Mouse (Mus musculus) gastrocnemius, postnatal 10 days (tissue): ENCODE measurements around the gene Spty2d1. TPM values are rescaled to one million over a fixed set of nuclear protein-coding genes. Genes with fewer than 3 reads are reported as not detected.
"Not testable (repeated sequence)": the region's sequence is repeated elsewhere in the genome, so short reads cannot be mapped to it uniquely, and the experiment has no call there.

Experiments used
- DNase-seq: peaks from one replicate; pipeline ENCODE4 v3.0.0; 2021; ENCODE audit warnings: mixed read lengths
- long read RNA-seq, 2 experiments: library from polyadenylated mRNA; stranded (forward); transcript quantifications; one replicate each; pipeline ENCODE4 v2.0.0; 2021
- total RNA-seq, 2 experiments: library from RNA; stranded (reverse); gene quantifications; 2 replicates each; pipeline ENCODE4 v1.2.3; 2021

Gene Spty2d1
- total RNA-seq = 10 to 100 TPM in 1 of 2 experiments, 1 to 10 TPM in 1; 9.9 to 13.1 TPM
- long read RNA-seq, experiment 1, full-length matches to known transcripts = 1 of 3 reads
- long read RNA-seq, experiment 1, partial matches to known transcripts = 1 of 3 reads
- long read RNA-seq, experiment 1, other reads (novel, unspliced or antisense) = 1 of 3 reads
- long read RNA-seq, experiment 2, full-length matches to known transcripts = 1 of 1 reads
- long read RNA-seq, experiment 2, partial matches to known transcripts = 0 of 1 reads
- long read RNA-seq, experiment 2, other reads (novel, unspliced or antisense) = 0 of 1 reads

DNA sequence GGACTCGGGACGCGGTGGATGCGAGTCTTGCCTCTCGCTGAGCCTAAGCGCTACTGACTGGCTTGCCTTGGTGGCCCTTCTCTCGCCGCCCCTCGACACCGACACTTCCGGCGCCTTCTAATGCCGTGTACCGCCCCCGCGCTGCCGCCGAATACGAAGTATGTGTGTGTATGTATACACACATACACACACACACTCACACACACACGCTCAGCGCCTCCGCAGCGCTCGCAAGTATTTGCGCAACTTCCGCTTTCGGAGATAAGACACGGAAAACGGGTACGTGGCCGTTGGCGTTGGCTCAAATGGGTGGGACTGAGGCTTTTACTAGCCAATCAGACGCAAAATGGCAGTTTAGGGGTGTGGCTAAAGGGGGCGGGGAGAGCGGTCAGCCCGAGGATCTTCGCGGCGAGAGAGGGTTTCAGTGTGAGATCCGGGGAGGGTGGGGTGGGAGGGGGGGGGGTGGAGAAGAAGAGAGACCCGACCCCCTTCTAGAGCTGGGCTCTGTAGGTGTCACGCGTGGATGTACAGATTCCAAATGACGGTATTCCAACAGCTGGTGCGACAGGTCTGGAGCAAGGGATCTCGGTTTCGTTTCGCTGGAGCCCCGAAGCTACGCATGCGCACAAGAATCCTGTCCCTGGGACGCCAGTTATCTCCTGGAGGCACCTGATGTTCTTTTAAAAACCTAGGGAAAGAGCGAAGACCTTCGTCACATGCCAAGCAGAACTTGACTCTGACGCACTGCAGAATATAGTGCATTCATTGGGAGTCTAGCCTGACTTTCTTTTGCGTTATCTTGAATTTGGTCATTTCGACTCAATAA, at the start of gene Spty2d1:
Spty2d1 (minus strand) TSS at position 244 of the 826 bp plus-strand sequence.
- DNase-seq = peak; percentile 99

DNA sequence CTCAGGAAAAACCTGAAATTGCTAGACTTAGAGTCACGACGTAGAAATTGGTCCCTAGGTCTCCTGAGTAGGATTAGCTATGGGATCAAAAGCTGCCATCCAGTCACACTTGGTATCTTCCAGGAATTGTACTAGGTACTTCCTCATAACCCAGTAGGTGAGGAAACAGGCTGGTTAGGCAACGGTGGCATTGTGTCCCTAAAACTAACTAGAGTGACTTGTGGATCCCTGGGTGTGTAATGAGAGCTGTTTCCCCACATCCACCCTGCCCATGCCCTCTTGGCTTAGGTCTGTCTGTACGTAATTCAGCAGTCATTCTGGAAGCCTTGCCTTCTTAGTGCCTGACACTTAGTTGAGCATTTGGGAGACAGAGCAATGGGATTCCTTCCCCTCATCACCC, 48.1 kb upstream of the Spty2d1 start:
- no peak for DNase-seq

DNA sequence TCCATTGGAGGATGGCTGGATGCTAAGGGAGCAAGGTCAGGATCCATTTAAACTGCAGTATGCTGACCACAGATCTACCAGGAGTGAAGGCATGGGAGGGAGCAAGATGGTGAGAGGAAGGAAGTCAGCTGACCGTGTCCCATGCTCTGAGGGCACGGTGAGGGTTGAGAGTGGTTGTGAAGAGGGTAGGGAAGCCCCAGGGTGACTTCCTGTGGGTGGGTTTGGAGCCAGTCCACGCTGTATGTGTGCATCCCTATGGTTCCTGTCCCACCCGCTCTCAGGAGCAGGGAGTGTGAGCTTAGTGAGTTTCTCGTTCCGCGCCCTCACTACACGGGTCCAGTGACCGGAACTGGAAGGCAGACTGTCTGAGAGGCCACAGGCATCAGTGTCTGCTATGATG, 47.5 kb upstream of the Spty2d1 start:
- no peak for DNase-seq

DNA sequence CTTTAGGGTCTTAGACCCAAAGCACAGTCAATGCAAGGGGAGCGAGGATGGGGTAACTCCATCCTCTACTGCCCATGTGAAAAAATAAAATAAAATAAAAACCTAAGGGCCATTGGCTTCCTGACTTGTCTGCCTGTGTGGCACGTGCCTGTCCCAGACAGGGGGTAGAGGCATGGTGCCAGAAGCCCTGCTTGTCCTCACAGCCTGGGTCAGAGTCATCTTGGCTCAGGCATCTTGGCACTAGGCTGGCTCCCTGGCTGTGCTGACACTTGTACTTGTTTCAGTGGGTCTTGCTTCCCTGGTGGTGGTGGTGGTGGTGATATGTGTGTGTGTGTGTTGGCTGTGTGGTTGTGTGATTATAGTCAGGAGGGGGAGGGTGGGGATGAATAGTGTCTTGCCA, 46.5 kb upstream of the Spty2d1 start:
- DNase-seq = no peak

DNA sequence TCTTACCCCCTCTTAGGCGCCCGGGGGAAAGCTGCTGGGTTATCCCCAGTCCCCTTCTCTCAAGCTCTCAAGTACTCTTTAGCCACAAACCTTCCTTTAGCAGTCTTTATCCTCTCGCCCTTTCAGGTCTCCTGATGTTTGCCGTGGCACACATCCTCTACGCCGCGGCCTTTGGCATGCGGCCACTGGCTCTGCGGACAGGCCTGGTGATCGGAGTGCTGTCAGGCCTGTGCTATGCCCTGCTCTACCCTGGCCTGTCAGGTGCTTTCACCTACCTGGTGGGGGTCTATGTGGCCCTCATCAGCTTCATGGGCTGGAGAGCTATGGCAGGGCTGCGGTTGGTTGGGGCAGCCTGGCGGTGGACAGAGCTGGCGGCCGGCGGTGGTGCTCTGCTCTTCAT, 45.1 kb upstream of the Spty2d1 start:
- no peak for DNase-seq

DNA sequence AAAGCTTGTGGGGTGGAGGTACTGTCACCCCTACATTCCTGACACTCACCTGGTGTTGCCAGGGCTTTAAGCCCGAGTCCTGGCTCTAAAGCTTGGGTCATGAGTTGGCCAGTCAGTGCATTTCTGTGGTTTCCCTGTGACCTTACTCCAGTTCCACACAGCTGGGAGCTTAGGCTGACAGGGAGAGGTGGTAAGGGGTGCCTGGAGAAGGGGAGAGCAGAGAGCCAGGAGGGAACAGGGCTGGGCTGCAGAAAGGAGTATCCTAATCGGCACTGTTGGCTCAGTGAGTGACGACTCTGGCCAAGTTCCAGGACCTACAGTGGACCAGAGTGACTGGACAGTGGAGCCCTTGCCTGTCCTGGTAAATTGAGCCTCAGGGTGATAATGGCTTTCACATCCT, 44.1 kb upstream of the Spty2d1 start:
- peak; percentile 50 for DNase-seq

DNA sequence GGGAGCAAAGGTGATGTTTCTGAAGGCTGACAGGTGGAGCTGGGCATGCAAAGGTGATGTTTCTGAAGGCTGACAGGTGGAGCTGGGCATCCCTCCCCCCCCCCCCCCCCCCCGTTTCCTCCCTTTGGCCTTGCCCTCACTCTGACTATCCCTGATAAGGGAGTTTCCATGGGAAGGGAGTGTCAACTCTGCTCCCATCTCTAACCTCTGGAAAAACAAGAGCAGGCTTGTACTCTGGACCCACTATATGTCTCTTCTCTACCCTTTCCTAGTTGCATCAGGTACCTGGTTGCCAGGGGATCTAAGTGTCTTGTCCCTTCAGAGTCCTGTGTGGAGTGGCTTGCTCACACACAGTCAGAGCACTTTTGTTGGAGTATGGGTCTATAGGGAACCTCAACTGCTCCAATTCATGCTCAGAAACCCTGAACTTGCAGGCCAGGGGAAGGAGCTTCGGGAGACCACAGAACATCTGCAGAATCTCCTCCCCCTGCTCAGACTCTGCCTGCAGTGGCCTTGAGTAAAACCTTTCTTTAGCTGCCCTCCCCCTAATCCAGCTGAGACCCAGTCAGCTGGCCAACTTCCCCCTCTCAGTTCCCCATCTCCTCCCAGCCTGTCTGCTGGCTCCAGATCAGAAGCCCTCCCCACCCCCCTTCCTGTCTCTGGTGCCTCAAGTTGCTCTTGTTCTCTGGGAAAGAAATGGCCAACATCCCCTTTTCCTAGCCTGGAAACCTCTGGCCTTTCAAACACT, 43.4 kb upstream of the Spty2d1 start:
- DNase-seq = peak; percentile 50

DNA sequence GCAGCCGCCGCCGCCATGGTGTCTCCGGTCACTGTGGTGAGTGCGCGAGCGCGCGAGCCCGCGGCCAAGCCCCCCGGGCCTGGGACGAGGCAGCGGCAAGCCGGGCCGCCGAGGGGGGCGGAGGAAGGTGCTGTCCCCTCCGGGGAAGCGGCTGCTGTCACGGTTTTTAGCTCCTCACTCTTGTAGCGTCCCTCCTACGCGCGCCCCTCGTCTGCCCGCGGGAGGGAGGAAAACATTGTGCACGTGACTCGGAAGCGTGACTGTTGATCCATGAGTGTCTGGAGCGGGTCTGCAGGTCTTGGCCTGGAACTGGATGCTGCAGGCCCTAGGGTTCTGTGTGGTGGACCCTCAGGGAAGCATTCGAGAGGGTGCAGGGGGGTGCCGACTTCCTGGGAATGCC, 42.6 kb upstream of the Spty2d1 start:
- no peak for DNase-seq

DNA sequence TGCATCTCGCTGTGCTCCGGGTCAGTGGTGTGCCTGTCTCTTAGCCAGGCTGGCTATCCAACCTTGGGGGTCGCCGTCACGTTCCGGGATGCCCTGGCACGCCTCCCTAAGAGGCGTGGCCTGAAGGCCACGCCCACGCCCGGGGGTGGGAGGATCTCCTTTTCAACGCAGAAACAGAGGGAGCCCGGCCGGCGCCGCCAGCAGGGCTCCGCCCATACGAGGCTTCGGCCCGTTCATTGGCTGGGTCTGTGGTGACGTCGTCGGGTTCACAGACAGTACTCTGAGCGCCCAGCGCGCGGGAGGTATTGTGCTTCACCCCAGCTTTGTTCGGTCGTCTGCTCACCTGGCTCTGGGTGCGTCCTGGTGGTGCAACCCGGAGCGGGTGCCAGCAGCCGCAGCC, 42.2 kb upstream of the Spty2d1 start, which contains the start of gene Tmem86a:
Tmem86a (plus strand) TSS at position 236 of the 400 bp plus-strand sequence.
- DNase-seq = peak; percentile 90

DNA sequence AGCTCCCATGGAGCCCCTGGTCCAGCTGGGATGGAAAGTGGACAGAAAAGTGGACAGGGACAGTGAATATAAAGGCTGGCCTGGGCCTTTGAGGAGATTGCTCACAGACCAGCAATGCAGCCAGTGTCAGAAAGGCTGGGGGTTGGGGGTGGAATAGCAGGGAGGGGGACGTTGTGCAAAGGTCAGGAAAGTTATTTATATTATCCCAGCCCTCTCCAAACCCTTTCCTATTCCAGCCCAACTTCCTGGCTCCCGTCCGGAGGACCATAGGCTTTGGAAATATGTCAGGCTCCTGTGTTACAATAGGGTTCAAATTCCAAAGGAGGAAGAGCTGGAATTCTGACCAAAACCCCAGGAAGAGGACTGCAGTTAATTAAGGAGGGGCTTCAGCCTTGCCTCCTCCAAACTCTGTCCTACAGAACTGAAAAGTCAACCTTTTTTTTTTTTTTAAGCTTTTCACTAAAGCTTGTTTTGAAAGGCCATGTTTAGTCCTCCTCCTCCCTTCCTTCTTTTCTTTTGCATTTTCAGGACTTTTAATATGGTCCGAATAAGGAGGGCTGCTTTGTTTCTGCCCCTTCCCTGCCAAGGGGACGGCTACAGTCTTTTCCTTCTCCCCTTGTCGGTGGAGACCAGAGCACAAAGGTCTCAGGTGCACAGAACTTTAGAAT, 34.7 kb upstream of the Spty2d1 start:
- no peak for DNase-seq

DNA sequence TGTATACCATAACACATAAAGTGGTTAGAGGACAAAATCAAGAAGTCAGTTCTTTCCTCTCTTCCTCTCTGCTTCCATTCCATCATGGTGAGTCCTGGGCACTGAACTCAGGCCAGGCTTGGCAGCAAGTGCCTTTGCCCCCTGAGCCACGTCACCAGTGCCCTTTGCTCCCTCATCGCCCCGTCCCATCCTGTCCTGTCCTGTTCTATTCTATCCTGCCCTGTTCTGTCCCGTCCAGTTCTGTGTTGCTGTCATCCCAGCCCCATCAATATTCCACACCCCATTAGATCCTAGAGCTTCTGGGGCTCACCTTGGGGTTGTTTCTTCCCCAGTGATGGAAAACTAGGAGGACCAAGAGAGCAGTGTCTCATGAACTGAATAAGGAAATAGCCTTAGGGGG, 33.9 kb upstream of the Spty2d1 start:
- no peak for DNase-seq

DNA sequence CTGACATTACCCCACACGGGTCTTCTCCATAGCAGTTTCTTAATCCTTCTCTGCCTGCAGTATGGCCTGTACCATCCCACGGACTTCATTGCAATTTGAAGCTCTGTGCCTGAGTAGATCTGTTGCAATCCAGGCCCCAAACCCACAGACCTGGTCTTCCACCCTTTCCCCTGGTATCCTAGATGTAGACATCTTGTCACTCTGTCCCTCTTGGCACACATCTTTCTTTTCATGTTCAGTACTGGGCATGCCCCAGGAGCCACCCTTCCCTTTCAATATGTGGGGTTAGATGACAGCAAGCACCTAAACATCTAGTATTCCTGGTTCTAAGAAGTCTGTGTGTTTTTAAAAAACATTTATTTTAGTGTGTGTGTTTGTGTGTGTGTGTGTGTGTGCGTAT, 33.5 kb upstream of the Spty2d1 start:
- DNase-seq = no peak

DNA sequence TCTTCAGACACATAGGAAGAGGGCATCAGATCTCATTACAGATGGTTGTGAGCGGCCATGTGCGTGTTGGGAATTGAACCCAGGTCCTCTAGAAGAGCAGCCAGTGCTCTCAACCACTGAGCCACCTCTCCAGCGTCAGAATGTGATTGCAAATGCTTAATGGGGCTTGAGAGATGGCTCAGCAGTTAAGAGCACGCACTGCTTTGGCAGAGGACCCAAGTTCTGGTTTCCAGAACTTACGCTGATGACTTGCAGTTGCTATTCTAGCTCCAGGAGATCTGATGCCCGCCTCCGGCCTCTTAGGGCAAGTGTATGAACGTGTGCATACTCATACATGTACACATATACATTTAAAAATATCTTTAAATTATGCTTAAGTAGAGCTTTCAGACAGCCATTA, 27.2 kb upstream of the Spty2d1 start:
- no peak for DNase-seq

DNA sequence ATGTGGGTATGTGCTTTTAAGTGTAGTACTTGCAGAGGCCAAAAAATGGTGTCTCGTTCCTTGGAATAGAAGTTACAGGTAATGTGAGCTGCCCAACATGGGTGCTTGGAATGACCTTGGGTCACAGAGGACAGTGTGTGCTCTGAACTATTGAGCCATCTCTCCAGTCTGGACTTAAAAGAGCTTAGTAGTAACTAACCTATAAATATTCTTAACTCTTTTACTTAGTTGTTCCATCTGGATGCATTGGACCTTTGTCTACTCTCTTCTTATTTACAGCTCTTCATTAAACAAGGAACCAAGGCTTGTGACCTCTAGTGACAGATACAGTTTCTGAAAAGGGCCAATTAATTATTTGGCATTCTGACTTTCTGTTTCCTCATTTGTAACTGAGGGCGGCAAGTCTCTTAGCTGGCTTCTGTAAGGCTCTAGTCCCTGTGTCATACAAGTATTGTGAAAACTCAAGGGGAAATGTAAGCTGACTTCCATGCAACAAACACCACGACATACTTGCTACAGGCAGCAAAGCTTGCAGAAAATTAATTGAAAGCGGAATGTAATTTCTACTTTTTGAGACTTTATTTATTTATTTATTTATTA, 26.7 kb upstream of the Spty2d1 start:
- no peak for DNase-seq

DNA sequence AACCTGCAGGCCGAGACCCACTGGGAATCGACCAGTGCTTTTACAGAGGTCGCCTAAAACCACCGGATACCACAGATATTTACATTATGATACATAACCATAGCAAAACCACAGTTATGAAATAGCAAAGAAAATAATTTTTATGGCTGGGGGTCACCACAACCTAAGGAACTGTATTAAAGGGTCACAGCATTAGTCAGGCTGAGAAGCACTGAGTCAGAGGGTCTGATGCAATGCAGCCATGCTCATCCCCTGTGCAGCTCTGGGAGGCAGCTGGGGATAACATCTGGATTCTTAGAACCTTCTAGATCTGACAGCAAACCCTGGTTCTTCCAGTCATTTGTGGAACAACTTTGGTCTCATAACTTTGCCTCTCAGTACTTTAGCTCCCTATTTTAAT, 23.2 kb upstream of the Spty2d1 start:
- no peak for DNase-seq

DNA sequence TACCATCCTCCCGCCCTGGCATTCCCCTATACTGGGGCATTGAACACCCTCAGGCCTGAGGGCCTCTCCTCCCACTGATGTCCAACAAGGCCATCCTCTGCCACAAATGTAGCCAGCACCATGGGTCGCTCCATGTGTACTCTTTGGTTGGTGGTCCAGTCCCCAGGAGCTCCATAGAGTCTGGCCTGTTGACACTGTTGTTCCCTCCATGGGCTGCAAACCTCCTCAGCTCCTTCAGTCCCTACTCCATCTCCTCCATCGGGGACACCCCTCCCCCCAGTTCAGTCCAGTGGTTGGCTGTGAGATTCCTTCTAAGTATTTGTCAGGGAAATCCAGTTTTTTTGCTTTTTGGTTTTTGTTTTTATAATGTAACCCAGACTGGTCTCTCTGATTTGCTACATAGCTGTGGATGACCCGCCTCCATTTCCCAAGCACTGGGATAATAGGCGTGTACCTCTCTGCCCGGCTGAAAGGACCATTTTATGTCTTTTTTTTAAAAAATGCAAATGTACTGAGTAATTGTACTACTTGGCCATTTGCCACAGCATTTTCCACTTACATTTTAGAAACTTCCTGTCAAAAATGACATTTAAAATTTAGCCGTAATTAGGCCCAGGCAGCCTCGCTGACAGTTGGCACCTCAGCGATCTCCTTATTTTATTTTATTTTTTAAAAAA, 22.4 kb upstream of the Spty2d1 start:
- no peak for DNase-seq

DNA sequence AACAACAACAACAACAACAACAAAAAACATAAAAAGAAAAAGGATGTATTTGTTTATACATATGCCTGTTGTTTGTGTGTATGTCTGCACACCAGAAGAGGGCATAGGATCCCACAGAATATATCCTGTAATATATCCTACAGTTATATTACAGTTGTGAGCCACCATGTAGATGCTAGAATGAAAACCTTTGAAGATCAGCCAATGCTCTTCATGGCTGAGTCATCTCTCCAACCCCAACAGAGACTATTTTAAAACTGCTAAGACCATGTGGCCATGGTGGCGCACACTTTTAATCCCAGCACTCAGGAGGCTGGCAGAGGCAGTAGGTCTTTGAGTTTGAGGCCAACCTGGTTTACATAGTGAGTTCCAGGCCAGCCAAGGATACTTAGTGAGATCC, 19.3 kb upstream of the Spty2d1 start:
- no peak for DNase-seq

DNA sequence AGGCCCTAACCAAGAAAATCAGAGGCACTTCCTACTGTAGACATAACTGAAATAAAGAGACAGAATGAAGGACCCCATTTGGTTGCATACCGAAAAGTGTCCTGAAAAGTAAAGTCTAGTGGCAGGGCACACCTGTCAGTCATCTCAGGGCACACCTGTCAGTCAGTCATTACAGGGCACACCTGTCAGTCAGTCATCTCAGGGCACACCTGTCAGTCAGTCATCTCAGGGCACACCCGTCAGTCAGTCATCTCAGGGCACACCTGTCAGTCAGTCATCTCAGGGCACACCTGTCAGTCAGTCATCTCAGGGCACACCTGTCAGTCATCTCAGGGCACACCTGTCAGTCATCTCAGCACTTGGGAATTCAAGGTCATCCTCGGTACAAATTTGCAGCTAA, 18.7 kb upstream of the Spty2d1 start:
- not testable (repeated sequence) for DNase-seq

DNA sequence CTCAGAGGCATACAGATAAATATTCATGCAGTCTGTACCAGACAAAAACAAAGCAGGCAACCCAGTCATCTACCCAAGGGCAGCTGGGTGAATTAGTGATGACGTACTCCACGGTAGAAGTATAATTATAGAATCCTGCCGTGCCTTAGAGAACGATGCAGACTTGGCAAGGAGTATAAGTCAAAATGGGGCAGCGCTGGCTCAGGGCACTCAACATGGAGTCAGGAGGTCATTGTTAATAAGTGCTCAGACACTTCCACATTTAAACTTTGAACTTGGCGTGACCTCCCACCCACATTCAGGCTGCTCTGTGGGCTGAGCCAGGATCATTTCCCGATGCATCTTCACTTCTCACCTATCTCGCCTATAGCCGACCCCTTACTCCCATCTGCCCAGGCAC, 17.2 kb upstream of the Spty2d1 start:
- DNase-seq = no peak

DNA sequence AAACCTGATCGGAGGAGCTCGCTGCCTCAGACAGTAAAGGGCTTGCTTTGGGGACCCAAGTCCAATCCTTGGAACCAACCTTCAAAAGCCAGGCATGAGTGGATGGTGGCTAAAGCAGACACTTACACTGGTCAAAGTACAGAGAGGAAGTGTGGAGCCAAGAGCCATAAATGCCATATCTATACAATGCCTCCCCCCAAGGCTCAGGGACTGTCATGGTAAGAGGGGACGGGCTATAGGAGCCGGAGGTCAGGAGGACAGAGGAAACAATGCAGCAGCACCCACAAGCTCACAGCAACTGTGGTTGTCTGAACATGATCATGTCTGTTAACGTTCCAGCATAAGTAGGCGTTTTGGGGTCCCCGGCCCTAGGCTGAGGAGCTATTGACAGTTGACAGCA, 16.2 kb upstream of the Spty2d1 start:
- no peak for DNase-seq

DNA sequence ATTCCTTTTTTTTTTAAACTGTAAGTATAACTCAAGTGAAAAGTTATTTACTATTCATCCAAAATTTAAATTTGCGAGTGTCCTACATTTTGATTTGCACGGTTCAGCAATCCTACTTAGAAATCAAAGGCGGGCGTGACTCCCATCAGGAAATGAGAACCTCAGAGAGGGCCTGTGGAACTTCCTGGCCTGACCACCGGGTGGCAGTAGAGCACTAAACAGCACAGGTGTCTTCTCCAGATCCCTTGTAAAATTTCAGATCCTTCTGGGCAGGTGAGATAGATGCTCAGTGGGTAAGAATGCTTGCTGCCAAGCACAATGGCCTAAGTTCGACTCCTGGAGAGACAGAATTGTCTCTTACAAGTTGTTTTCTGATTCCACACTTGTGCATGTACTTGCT, 15.3 kb upstream of the Spty2d1 start:
- peak; percentile 90 for DNase-seq
